Mouse (Mus musculus) urinary bladder, postnatal 36 days (tissue): ENCODE results near the gene Tmbim6.
A peak's percentile ranks its signal among the peaks of the same experiment; 100 is the strongest.
"Not testable (repeated sequence)": the region's sequence is repeated elsewhere in the genome, so short reads cannot be mapped to it uniquely, and the experiment has no call there.

ENCODE experiments used
- DNase-seq, 2 experiments: peaks; one replicate each; pipeline ENCODE4 v3.0.0; 2022; ENCODE audit warnings: low spot score in 2 of 2, mixed read lengths in 1 of 2

Tmbim6 gene

GRCm38 (mm10) chr15:99382893-99383292 is 9.8 kb upstream of the Tmbim6 start:
- no peak for DNase-seq

DNA sequence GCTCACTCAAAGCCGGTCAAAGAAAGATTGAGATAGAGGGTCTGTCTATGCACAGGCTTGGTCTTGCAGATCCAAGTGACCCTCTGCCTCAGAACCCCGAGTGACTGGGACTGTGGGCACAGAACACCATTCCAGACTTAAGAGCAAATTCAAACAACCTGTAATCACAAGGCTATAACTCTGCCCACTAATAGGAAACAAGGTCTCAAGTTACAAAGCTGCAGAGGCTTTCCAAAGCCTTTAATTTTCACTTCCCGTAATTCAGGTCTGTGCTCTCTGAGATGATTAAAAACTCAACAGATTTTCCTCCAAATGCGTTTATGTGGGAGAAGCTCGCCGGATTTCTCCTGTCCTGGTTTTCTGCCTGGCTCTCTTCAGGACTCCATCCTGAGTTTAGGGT is 8.6 kb upstream of the Tmbim6 start:
- no peak for DNase-seq

DNA sequence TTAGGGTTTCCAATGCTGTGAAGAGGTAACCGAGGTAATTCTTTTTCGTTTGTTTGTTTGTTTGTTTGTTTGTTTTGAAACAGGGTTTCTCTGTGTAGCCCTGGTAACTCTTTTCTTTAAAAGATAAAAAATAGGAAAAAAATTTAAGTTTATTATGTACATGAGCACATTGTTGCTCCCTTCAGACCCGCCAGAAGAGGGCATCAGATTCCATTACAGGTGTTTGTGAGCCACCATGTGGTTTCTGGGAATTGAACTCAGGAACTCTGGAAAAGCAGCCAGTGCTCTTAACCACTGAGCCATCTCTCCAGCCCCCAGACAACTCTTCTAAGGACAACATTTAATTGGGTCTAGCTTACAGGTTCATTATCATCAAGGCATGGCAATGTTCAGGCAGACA is 6.6 kb upstream of the Tmbim6 start:
- DNase-seq: not testable (repeated sequence)

DNA sequence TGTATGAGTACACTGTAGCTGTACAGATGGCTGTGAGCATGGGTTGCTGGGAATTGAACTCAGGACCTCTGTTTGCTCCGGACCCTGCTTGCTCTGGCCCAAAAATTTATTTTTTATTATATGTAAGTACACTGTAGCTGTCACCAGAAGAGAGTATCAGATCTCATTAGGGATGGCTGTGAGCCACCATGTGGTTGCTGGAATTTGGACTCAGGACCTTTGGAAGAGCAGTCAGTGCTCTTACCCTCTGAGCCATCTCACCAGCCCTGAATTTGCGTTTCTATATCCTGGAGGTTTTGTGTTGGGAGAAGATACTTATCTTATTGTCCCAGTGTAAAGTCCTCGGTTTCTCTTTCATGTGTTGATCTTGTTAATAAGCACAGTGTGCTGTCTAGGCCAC is 5.9 kb upstream of the Tmbim6 start:
- no peak for DNase-seq

- no peak for DNase-seq
These were observed 4.7 kb upstream of the Tmbim6 start for GRCm38 (mm10) chr15:99387976-99388375.

GRCm38 (mm10) chr15:99390472-99391401 is 1.9 kb upstream of the Tmbim6 start:
- no peak for DNase-seq

DNA sequence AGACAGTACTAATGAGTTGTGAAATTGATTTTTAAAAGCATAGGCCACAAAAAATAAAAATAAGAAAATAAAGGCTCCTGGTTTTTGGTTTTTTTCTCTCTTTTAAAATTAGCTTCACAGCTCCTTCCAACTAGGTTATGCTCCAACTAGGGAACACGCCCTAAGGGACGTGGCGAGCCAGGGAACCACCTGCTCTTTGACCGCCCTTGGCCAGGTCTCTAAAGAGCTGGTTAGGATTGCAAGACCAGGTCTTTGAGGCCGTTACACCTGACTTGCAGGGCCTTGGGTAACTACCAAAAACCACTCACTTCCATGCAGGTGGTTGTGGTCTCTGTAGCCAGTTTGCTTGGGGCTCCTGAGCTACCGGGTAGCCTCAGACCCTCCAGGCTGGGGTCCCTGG is 707 bp upstream of the Tmbim6 start:
- DNase-seq: no peak

GRCm38 (mm10) chr15:99393386-99394252 is 937 bp downstream of the Tmbim6 start:
- peak in 1 of 2 experiments; percentile 70 for DNase-seq

DNA sequence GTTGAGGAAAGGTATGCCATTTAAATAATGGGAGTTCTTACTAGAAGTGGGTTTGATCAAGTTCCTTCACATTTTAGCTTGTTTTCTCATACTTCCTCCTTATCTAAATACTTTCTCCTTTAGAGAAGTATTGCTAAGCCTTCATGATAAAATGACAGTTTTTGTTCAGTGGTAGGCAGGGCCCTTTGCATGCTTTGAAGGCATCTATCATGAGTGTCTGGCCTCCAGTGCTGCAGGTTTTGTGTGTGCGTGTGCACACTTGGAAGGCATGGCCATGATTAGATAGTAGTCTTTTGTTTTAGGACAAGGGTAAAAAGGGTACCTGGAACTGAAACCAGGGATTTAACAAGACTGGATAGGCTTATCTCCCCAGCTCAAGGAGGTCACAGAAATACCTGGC is 3.8 kb downstream of the Tmbim6 start:
- no peak for DNase-seq

DNA sequence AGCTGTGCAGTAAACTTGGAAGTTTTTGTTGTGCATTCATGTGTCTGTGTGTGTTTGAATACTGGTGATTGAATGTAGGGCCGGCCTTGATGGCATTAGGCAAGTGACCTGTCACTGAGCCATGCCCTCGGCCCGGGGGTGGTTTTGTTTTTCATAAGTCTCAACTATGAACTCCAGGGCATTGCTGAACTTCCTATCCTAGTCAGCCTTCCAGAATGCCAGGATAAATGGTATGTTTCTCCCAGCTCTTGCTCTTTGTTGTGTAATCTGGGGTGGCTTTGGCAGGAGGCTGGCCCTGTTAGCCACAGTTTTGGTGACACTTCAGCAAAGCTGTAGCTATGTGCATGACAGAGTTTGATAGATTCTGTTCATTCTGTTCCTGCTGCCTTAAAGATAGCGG is 4.2 kb downstream of the Tmbim6 start:
- DNase-seq: peak in 1 of 2 experiments; percentile 37

GRCm38 (mm10) chr15:99397622-99398021 is 4.9 kb downstream of the Tmbim6 start:
- no peak for DNase-seq

DNA sequence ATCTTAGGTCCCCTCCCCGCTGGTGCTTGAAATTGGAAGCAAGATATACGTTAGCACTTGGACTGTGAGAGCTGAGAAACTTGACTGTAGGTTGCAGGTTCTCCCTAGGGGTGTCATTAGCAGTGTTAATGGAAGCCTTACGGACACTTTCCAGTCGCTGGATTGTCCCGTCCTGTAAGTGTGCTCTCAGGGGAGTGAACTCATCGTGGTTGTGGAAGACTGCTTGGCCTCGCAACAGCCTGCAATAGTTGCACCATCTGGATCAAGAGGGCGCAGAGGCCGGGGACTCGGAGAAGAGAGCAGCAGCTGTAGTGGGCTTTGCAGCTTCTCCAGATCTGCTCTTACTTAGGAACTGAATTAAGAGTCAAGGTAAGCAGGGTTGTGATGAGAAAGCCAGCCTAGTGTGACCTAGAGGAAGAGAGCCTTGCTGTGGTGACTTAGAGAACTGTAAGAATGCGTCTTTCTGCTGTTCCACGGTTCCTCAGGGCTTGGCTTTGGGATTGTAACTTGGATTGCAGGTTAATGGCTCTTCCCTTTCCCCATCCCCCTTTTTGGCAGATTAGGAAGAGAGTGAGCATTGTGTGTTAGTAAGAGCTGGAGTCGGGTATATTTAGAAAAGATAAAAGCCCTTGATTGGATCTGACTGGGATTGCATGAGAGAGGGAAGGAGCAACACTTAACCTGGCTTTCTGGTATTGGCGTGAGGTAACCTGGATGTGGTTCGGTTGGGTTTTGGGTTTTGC is 7.0 kb downstream of the Tmbim6 start:
- DNase-seq: peak in 1 of 2 experiments; percentile 41

GRCm38 (mm10) chr15:99400602-99401001 is 7.9 kb downstream of the Tmbim6 start:
- no peak for DNase-seq

GRCm38 (mm10) chr15:99403159-99403889 is 10.6 kb downstream of the Tmbim6 start:
- no peak for DNase-seq

GRCm38 (mm10) chr15:99405150-99405549 is 12.5 kb downstream of the Tmbim6 start:
- DNase-seq: peak in 1 of 2 experiments; percentile 49

- DNase-seq: no peak
These were observed 14.4 kb downstream of the Tmbim6 start for GRCm38 (mm10) chr15:99406986-99407570.

DNA sequence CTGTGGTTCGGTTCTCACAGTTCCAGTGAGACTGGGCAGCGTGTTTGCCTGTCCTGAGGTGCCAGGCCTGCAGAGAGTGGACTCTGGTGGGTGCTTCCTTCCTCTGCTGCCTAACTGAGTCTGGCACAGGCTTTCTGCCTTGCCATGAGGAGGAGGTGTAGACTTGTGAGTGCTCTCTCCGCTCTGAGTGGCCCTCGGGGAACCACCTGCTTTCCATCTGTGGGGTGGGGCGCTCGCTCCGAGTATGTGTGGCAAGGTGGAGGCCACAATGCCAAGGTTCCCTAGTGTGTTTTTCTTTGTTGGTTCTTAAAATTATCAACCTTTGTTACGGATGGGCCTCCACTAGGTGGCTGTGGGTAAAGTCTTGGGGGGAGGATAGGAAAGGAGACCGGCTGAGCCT is 16.2 kb downstream of the Tmbim6 start:
- no peak for DNase-seq

GRCm38 (mm10) chr15:99411747-99412146 is 19.1 kb downstream of the Tmbim6 start:
- DNase-seq: no peak

DNA sequence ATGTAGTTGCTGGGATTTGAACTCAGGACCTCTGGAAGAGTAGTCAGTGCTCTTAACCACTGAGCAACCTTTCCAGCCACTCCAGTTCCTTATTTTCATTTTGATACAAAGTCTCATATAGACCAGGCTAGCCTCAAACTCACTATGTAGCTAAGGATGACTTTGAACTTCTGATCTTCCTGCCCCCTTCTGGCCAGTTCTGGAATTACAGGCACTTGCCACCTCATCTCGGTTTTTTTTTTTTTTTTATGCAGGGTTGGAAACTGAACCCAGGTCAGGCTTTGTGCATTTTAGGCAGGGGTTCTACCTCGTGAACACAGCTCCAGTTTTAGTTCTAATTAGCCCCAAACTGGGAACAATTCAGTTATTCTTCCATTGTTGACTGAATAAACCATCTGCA is 23.1 kb downstream of the Tmbim6 start:
- no peak for DNase-seq

GRCm38 (mm10) chr15:99416348-99416882 is 23.7 kb downstream of the Tmbim6 start:
- DNase-seq: peak; percentile 64 to 79
